Comparison of ENCODE assay signal across 27 mouse cellular contexts in genomic region chr16:89833011-89833410, GRCm38 (mm10).
"Had no signal": no experiment of that assay in that cellular context is flagged by ENCODE, and none has a peak within 500 bp of the region (broad histone marks: within the 10 kb centered on the region; RNA-seq: fewer than 3 reads in every experiment).

No protein-coding gene starts in this region.

- H3K4me1 ChIP-seq: limb, embryonic 15.5 days had no signal

- H3K4me3 ChIP-seq: heart, adult 2 months; heart, embryonic 13.5 days; heart, embryonic 15.5 days; hindbrain, embryonic 13.5 days; hindbrain, embryonic 15.5 days; kidney, embryonic 15.5 days; layer of hippocampus, adult 2 months; limb, embryonic 13.5 days; limb, embryonic 15.5 days; liver, embryonic 12.5 days had no signal

- H3K27me3 ChIP-seq: heart, embryonic 13.5 days; heart, embryonic 15.5 days; hindbrain, embryonic 13.5 days; hindbrain, embryonic 15.5 days; kidney, embryonic 15.5 days; limb, embryonic 13.5 days; limb, embryonic 15.5 days; liver, embryonic 12.5 days had no signal

- H3K36me3 ChIP-seq: heart, embryonic 15.5 days; liver, embryonic 12.5 days had no signal

- ATAC-seq: hindbrain, postnatal 0 days; intestine, embryonic 16.5 days; liver, embryonic 12.5 days had no signal

- DNase-seq: gastrocnemius, postnatal 14 days; gastrocnemius, postnatal 36 days; heart, adult 11 months; heart, adult 2 months; heart, postnatal 14 days; heart, postnatal 36 days; kidney, adult 11 months; kidney, adult 2 months; kidney, adult 9 months; kidney, postnatal 25 days; kidney, postnatal 4 days; layer of hippocampus, adult 9-11 months; layer of hippocampus, postnatal 36 days; left cerebral cortex, postnatal 4 days had no signal

- H3K27ac ChIP-seq: heart, adult 2 months; heart, embryonic 13.5 days; heart, embryonic 15.5 days; hindbrain, embryonic 13.5 days; hindbrain, embryonic 15.5 days; hindbrain, postnatal 0 days; kidney, embryonic 15.5 days; kidney, postnatal 0 days; layer of hippocampus, adult 2 months; limb, embryonic 13.5 days; limb, embryonic 15.5 days; liver, embryonic 12.5 days; liver, embryonic 14.5 days had no signal
